Mouse (Mus musculus) intestine, postnatal 0 days (tissue): ENCODE measurements around the gene Crk. TPM values are rescaled to one million over a fixed set of nuclear protein-coding genes. Genes with fewer than 3 reads are reported as not detected.

Source experiments
- ATAC-seq: fragments of 200-750 bp; cut with Nextera tagmentation; 2 replicates; pipeline ENCODE4 v1.8.0; 2017; ENCODE audit warnings: mild to moderate bottlenecking, moderate TSS enrichment, moderate library complexity
- H3K27ac ChIP-seq: fragments of 300-500 bp; sonication (generic); 2 replicates; pipeline ENCODE4 v1.5.1; 2014; ENCODE audit warnings: mild to moderate bottlenecking, low read depth, low read length, moderate library complexity
- H3K27me3 ChIP-seq: fragments of 300-500 bp; sonication (generic); replicated peaks from 2 replicates; pipeline ENCODE4 v1.6.1; 2014; ENCODE audit warnings: low read length, mixed read lengths; ENCODE audit not compliant: control insufficient read depth, insufficient read depth
- H3K36me3 ChIP-seq: fragments of 300-500 bp; sonication (generic); 2 replicates; pipeline ENCODE4 v1.6.1; 2014; ENCODE audit warnings: mild to moderate bottlenecking, moderate library complexity; ENCODE audit not compliant: control insufficient read depth, insufficient read depth
- H3K4me1 ChIP-seq: fragments of 300-500 bp; sonication (generic); replicated peaks from 2 replicates; pipeline ENCODE4 v1.6.1; 2014; ENCODE audit warnings: antibody characterized with exemption, low read length, mixed read lengths; ENCODE audit not compliant: control insufficient read depth, insufficient read depth
- H3K4me2 ChIP-seq: fragments of 300-500 bp; sonication (generic); replicated peaks from 2 replicates; pipeline ENCODE4 v1.6.1; 2014; ENCODE audit warnings: low read depth, mild to moderate bottlenecking, moderate library complexity
- H3K4me3 ChIP-seq: fragments of 300-500 bp; sonication (generic); 2 replicates; pipeline ENCODE4 v1.5.1; 2014; ENCODE audit warnings: low read depth, low read length
- H3K9ac ChIP-seq: fragments of 300-500 bp; sonication (generic); 2 replicates; pipeline ENCODE4 v1.6.1; 2014; ENCODE audit warnings: mild to moderate bottlenecking, low read depth, low read length
- H3K9me3 ChIP-seq: fragments of 300-500 bp; sonication (generic); 2 replicates; pipeline ENCODE4 v1.6.1; 2016; ENCODE audit warnings: mixed run types; ENCODE audit not compliant: control insufficient read depth
- CTCF ChIP-seq: sonication (generic); IDR thresholded peaks from 2 replicates; pipeline ENCODE4 v1.5.1; 2016; ENCODE audit warnings: low read depth, mild to moderate bottlenecking, control low read depth, antibody characterized with exemption, moderate library complexity
- WGBS: fragments of 180-500 bp; shearing (Covaris S2); extraction: QIAGEN DNeasy Blood & Tissue Kit; methylation state at CpG from one replicate; pipeline ENCODE4 v1.1.7; 2014; 5-methylcytosine and 5-hydroxymethylcytosine counted together
- polyA plus RNA-seq: library from polyadenylated mRNA; unstranded; fragments of >200 nt; fragmentation: Nextera tagmentation; extraction: Ambion mirVana; gene quantifications from 2 replicates; pipeline ENCODE4 v1.2.1, GENCODE M21; 2015

Crk gene
- polyA plus RNA-seq: 64.8 and 64.9 TPM in 2 replicates

- peak within 1 kb of the TSS; percentile 75 for H3K4me2 ChIP-seq
- TF ChIP-seq CTCF: no peak
- WGBS: under 1% methylated on average over 55 of the region's 55 CpGs
These were observed at the start of gene Crk for GRCm38 (mm10) chr11:75678747-75679438. Crk (plus strand) TSS chr11:75679259.

DNA sequence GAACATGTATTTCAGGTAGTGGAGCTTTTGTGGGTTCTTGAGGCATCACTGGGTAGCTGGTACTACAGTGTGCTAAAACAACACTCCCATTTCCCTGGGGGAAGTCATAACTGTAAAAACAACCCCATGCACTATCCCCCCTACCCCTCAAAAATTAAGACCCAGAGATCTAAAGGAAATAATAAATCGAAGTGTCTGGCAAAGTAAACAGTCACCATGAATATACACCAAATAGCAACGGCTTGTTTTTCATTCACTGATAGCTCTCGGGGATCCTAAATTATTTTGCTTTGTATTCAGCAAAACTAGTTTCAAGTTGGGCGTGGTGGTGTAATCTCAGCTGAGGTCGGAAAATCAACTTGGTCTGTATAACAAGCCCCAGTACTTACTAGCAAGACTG is 49.0 kb upstream of the Crk start:
- no peaks in the 10 kb centered on the region for H3K27me3 ChIP-seq
- peak overlapping the region; percentile 66 for H3K27ac ChIP-seq
- no peak for ATAC-seq
- H3K4me3 ChIP-seq: peak overlapping the region; percentile 84
- peak overlapping the region; percentile 75 for H3K9ac ChIP-seq
- TF ChIP-seq CTCF: no peak
- no peaks in the 10 kb centered on the region for H3K4me1 ChIP-seq
- no peaks in the 10 kb centered on the region for H3K9me3 ChIP-seq
- 3% methylated on average over 5 of the region's 5 CpGs for WGBS
- H3K4me2 ChIP-seq: peak overlapping the region; percentile 79
- peaks cover 31% of the 10 kb centered on the region for H3K36me3 ChIP-seq

More at GRCm38 (mm10) chr11:75678747-75679438, at the start of gene Crk:
- H3K27me3 ChIP-seq: no peaks in the 10 kb centered on the region
- ATAC-seq: peak; percentile 95
- peak within 1 kb of the TSS; percentile 96 for H3K27ac ChIP-seq
- peak within 1 kb of the TSS; percentile 98 for H3K9ac ChIP-seq
- H3K4me1 ChIP-seq: peaks cover 4% of the 10 kb centered on the region
- no peaks in the 10 kb centered on the region for H3K9me3 ChIP-seq
- peak within 1 kb of the TSS; percentile 98 for H3K4me3 ChIP-seq
- peaks cover 9% of the 10 kb centered on the region for H3K36me3 ChIP-seq

DNA sequence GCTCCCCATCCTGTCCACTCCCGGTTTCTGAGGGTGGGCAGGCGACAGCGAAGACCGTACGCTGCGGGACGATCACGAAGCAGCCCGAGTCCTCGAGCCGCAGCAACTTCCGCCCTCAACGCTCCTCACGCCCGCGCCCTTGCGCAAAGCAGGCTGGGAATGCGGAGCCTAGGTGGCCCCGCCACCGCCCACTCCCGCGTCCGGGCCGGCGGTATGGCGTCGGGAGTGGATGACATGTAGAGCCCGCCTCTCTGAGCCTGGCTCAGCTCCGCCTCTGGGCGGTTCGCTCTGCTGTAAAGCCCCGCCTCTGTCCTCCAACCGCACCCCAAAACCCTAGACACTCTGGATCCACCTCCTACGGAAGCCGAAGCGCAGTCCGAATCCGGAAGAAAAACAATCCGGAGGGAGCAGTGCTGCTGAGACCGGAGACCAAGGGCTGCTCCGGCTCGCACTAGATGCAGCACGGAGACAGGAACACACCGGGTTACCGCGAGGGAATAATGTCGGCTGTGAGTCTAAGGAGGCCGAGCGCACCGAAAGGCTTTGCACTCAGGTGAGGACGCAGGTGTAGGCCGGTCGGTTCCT is 48.3 kb upstream of the Crk start, which contains the start of gene Inpp5k:
Gene Inpp5k, plus strand, starts transcription at position 344 of the 585 bp plus-strand sequence.
- H3K27me3 ChIP-seq: no peaks in the 10 kb centered on the region
- peak; percentile 98 for ATAC-seq
- H3K4me1 ChIP-seq: no peaks in the 10 kb centered on the region
- H3K4me2 ChIP-seq: peak within 1 kb of the TSS; percentile 79
- peak within 1 kb of the TSS; percentile 76 for H3K27ac ChIP-seq
- peak within 1 kb of the TSS; percentile 75 for H3K9ac ChIP-seq
- peaks cover 29% of the 10 kb centered on the region for H3K36me3 ChIP-seq
- H3K9me3 ChIP-seq: no peaks in the 10 kb centered on the region
- peak within 1 kb of the TSS; percentile 84 for H3K4me3 ChIP-seq
- no peak for TF ChIP-seq CTCF
- under 1% methylated on average over 53 of the region's 53 CpGs for WGBS

DNA sequence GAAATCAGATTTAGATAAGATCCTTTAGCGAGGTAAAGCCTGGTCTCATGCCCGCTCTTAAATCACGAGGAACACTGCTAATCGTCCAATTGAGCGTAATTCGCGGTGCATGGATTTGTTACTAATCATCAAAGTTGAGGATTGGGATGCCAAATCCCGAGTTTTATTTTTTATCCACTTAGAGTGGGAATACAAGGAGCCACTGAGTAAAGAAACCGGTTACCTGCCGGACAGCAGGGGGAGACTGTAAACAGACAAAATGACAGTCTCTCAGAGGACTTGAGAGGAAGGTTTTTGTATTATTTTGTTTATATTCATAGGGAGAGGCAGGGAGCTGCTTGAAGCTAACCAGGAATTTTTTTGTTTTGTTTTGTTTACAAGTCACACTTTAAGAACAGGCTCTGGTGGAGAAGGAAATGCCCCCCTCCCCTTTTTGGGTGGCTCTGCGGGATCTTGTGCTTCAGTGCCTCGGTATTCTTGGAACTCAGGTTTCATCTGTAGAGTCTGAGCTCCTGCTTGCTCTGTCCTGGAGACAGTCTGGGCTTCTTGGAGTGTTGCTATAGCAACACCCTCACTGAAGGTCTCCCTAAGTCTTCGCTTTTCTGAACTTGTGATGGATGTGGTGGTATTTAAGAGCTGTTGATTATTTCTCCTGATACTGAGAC is 47.4 kb upstream of the Crk start:
- no peaks in the 10 kb centered on the region for H3K27me3 ChIP-seq
- H3K4me2 ChIP-seq: peak overlapping the region; percentile 79
- WGBS: 6% methylated on average over 13 of the region's 13 CpGs
- H3K9ac ChIP-seq: peak overlapping the region; percentile 75
- H3K9me3 ChIP-seq: no peaks in the 10 kb centered on the region
- peaks cover 29% of the 10 kb centered on the region for H3K36me3 ChIP-seq
- ATAC-seq: no peak
- H3K27ac ChIP-seq: peak overlapping the region; percentile 4; the same call in 1 of the 2 replicates
- no peaks in the 10 kb centered on the region for H3K4me1 ChIP-seq
- H3K4me3 ChIP-seq: peak overlapping the region; percentile 84
- TF ChIP-seq CTCF: peak; percentile 71

DNA sequence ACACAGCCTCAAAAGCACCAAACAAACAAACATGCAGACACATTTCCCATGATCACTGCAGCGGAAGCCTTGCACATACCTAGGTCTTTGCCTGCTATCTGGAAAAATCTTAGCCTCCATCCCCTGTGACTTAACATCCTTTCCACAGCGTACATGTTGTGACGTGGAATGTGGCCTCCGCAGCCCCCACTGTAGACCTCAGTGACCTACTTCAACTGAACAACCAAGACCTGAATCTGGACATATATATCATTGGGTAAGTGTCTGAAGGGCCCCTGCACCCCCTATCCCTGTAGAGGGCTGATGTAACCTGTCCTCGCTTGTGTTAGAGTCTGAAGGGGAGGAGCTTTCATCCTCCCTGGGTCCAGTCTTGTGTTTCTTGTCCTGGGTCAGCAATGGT is 46.1 kb upstream of the Crk start:
- Histone ChIP-seq H3K9ac (no peak overlapping the region), H3K27ac (no peak overlapping the region), H3K36me3 (peaks cover 28% of the 10 kb centered on the region; the same call in 1 of the 2 replicates), H3K4me2 (no peak overlapping the region), H3K4me3 (no peak overlapping the region), H3K27me3 (no peaks in the 10 kb centered on the region), H3K4me1 (no peaks in the 10 kb centered on the region), H3K9me3 (no peaks in the 10 kb centered on the region)
- no peak for TF ChIP-seq CTCF
- WGBS: 95% methylated on average over 5 of the region's 5 CpGs
- ATAC-seq: no peak

DNA sequence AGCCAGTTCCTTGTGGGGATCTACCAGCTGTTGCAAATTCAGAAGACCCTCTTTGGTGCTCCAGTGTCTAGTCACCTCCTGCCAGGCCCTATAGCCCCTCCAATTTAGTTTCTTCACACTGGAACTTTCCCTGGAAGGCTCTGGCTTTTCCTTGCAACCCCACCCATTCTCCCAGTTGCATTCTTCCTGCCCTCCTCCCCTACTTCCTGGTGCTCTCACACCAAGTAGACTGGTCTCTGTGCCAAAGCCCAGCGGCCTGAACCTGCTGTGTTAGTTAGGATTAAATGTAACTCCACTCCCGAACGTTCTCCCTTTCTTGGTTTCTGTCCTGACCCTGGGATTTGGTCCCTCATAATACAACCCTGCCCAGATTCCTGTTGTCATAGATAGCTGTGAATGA is 44.3 kb upstream of the Crk start:
- 78% methylated on average over 3 of the region's 3 CpGs for whole genome bisulfite sequencing
- H3K27me3 ChIP-seq: no peaks in the 10 kb centered on the region
- TF ChIP-seq CTCF: no peak
- peaks cover 28% of the 10 kb centered on the region; the same call in 1 of the 2 replicates for H3K36me3 ChIP-seq
- H3K9me3 ChIP-seq: no peaks in the 10 kb centered on the region
- H3K4me1 ChIP-seq: no peaks in the 10 kb centered on the region
- no peak overlapping the region for H3K4me3 ChIP-seq
- H3K4me2 ChIP-seq: no peak overlapping the region
- H3K9ac ChIP-seq: no peak overlapping the region
- ATAC-seq: no peak
- no peak overlapping the region for H3K27ac ChIP-seq
